Mouse (Mus musculus): Measurements from ENCODE around the gene Armc3. TPM values are rescaled to one million over a fixed set of nuclear protein-coding genes. Genes with fewer than 3 reads are reported as not detected.

Gene Armc3
- polyA plus RNA-seq, 1 experiment from 2014 or later: 0.34 TPM

DNA sequence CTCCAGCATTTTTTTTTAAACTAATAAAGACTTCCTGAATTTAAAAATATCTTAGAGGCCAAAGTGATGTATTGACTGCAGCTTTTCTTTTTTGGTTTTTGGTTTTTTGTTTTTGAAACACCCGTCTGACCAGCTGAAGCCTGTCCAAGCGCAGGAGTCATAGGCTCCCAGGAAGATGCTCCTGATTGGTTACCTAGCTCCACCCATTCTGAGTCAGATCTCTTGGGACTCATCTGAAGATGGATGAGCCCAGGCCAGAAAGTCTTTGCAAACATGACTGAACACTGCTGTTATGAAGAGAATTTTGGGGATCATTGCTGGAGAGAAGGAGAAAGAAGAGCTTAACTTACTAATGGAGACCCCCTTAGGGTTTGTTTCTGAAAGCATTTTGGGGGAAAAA, 68.3 kb downstream of the Armc3 start:
- ATAC-seq (replicated peaks; ENCODE audit: low FRiP score, low read depth) (no peak), DNase-seq (ENCODE audit: low spot score) (peak; percentile 21)
- 74% methylated on average over 2 of the region's 2 CpGs for WGBS
- no peak for TF ChIP-seq CTCF (IDR thresholded peaks at IDR 0.05; ENCODE audit: low read depth)
- H3K9ac ChIP-seq (ENCODE audit: low read depth, low read length): no peak overlapping the region
- H3K27me3 ChIP-seq (ENCODE audit: insufficient read depth, low read length): no peaks in the 10 kb centered on the region
- H3K36me3 ChIP-seq (ENCODE audit: insufficient read depth, low read length): no peaks in the 10 kb centered on the region
- no peak overlapping the region for H3K4me2 ChIP-seq (ENCODE audit: low read length)
- H3K4me1 ChIP-seq (replicated peaks; ENCODE audit: insufficient read depth, low read length): no peaks in the 10 kb centered on the region
- no peak overlapping the region for H3K27ac ChIP-seq
- no peak overlapping the region for H3K4me3 ChIP-seq (replicated peaks; ENCODE audit: low read depth, low read length)
- no peaks in the 10 kb centered on the region for H3K9me3 ChIP-seq (replicated peaks; ENCODE audit: low read length)

GRCm38 (mm10) chr2:19269955-19270354, 70.9 kb downstream of the Armc3 start:
- Histone ChIP-seq H3K4me1 (replicated peaks; ENCODE audit: insufficient read depth, low read length) (no peaks in the 10 kb centered on the region), H3K4me2 (ENCODE audit: low read length) (no peak overlapping the region), H3K27ac (no peak overlapping the region), H3K36me3 (ENCODE audit: insufficient read depth, low read length) (no peaks in the 10 kb centered on the region), H3K27me3 (ENCODE audit: insufficient read depth, low read length) (no peaks in the 10 kb centered on the region), H3K9ac (ENCODE audit: low read depth, low read length) (no peak overlapping the region), H3K9me3 (replicated peaks; ENCODE audit: low read length) (no peaks in the 10 kb centered on the region), H3K4me3 (replicated peaks; ENCODE audit: low read depth, low read length) (no peak overlapping the region)
- DNase-seq (ENCODE audit: low spot score) (no peak), ATAC-seq (replicated peaks; ENCODE audit: low FRiP score, low read depth) (no peak)
- 61% methylated on average over 5 of the region's 5 CpGs for WGBS
- peak; percentile 54 for TF ChIP-seq CTCF (IDR thresholded peaks at IDR 0.05; ENCODE audit: low read depth)

DNA sequence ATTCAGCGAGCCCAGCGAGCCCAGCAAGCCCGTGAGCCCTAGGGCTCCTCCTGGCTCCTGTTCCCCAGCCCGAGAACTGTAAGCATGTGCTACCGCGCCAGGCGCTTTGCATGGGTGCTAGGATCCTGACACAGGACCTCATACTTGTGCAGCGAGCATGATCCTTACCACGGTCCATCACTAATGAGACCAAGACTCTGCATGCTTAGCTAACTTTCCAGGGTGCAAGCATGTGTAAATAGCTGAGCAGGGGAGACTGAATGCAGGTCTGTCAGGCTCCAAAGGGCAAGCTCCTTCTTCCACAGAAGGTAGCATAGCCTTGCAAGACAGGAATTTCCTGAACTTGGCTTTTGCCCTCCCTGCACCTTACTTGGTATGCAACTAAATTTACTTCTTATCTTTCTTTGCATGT, 71.6 kb downstream of the Armc3 start:
- H3K4me3 ChIP-seq (replicated peaks; ENCODE audit: low read depth, low read length): no peak overlapping the region
- no peaks in the 10 kb centered on the region for H3K36me3 ChIP-seq (ENCODE audit: insufficient read depth, low read length)
- no peaks in the 10 kb centered on the region for H3K4me1 ChIP-seq (replicated peaks; ENCODE audit: insufficient read depth, low read length)
- no peak overlapping the region for H3K4me2 ChIP-seq (ENCODE audit: low read length)
- no peak overlapping the region for H3K9ac ChIP-seq (ENCODE audit: low read depth, low read length)
- TF ChIP-seq CTCF (IDR thresholded peaks at IDR 0.05; ENCODE audit: low read depth): no peak
- no peaks in the 10 kb centered on the region for H3K9me3 ChIP-seq (replicated peaks; ENCODE audit: low read length)
- no peak overlapping the region for H3K27ac ChIP-seq
- ATAC-seq (replicated peaks; ENCODE audit: low FRiP score, low read depth) (peak; percentile 75), DNase-seq (ENCODE audit: low spot score) (peak; percentile 32)
- no peaks in the 10 kb centered on the region for H3K27me3 ChIP-seq (ENCODE audit: insufficient read depth, low read length)
- WGBS: 36% methylated on average over 9 of the region's 9 CpGs

DNA sequence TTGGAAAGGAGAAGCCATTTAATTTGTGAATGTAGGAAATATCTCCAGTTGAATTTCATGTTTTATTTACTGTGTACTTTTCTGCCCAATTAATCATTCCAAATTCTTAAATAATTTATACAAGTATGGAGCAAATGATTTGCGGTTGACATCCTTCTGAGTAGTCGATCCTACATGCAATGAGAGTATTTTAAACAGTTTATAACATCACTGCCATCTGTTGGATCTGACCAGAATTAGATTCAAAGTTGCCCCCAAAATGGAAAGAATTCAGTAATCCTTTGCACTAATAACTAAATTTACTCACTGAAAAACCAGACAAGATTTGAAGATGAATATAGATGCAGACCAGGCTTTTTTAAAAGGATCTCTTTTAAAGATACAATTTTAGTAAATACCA, 75.5 kb downstream of the Armc3 start:
- Histone ChIP-seq H3K9ac (ENCODE audit: low read depth, low read length) (no peak overlapping the region), H3K27me3 (ENCODE audit: insufficient read depth, low read length) (no peaks in the 10 kb centered on the region), H3K36me3 (ENCODE audit: insufficient read depth, low read length) (no peaks in the 10 kb centered on the region), H3K4me1 (replicated peaks; ENCODE audit: insufficient read depth, low read length) (no peaks in the 10 kb centered on the region), H3K9me3 (replicated peaks; ENCODE audit: low read length) (no peaks in the 10 kb centered on the region), H3K27ac (no peak overlapping the region), H3K4me3 (replicated peaks; ENCODE audit: low read depth, low read length) (no peak overlapping the region), H3K4me2 (ENCODE audit: low read length) (no peak overlapping the region)
- peak; percentile 51 for TF ChIP-seq CTCF (IDR thresholded peaks at IDR 0.05; ENCODE audit: low read depth)
- DNase-seq (ENCODE audit: low spot score): peak; percentile 66
- ATAC-seq (replicated peaks; ENCODE audit: low FRiP score, low read depth): no peak
- 49% methylated on average over 2 of the region's 2 CpGs for WGBS

- 2% methylated on average over 25 of the region's 25 CpGs for WGBS
- Histone ChIP-seq H3K4me2 (ENCODE audit: low read length) (peak overlapping the region; percentile 64), H3K36me3 (ENCODE audit: insufficient read depth, low read length) (no peaks in the 10 kb centered on the region), H3K27me3 (ENCODE audit: insufficient read depth, low read length) (no peaks in the 10 kb centered on the region), H3K27ac (peak overlapping the region; percentile 69; the same call in 1 of the 2 replicates), H3K9ac (ENCODE audit: low read depth, low read length) (peak overlapping the region; percentile 51), H3K4me3 (replicated peaks; ENCODE audit: low read depth, low read length) (peak overlapping the region; percentile 43), H3K4me1 (replicated peaks; ENCODE audit: insufficient read depth, low read length) (no peaks in the 10 kb centered on the region), H3K9me3 (replicated peaks; ENCODE audit: low read length) (no peaks in the 10 kb centered on the region)
- peak; percentile 94 for TF ChIP-seq CTCF (IDR thresholded peaks at IDR 0.05; ENCODE audit: low read depth)
- ATAC-seq (replicated peaks; ENCODE audit: low FRiP score, low read depth) (peak; percentile 61; the same call in 1 of the 2 replicates), DNase-seq (ENCODE audit: low spot score) (peak; percentile 95)
These were observed 76.8 kb downstream of the Armc3 start for GRCm38 (mm10) chr2:19275602-19276539.

DNA sequence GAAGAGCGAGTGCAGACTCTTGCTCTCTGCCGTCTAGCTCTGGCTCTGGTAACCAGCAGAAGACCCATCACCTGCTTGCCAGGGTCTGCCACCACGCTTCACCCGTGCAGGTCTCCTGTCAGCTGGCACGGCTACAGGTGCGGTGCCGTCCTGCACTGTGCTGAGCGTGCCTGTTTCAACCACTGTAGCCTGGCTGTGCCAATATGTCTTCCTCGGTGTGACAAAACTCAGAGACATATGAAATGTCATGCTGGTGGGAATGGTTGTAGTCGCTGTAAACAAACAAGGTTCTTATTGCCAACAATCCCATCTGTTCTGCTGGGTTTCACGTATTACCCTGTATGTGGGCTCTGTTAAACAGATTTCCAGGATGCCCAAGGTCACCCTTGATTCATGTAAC, 81.2 kb downstream of the Armc3 start:
- H3K4me1 ChIP-seq (replicated peaks; ENCODE audit: insufficient read depth, low read length): no peaks in the 10 kb centered on the region
- H3K27me3 ChIP-seq (ENCODE audit: insufficient read depth, low read length): no peaks in the 10 kb centered on the region
- ATAC-seq (replicated peaks; ENCODE audit: low FRiP score, low read depth): no peak
- no peak for DNase-seq (ENCODE audit: low spot score)
- no peak for TF ChIP-seq CTCF (IDR thresholded peaks at IDR 0.05; ENCODE audit: low read depth)
- 89% methylated on average over 11 of the region's 11 CpGs for WGBS
- H3K27ac ChIP-seq: no peak overlapping the region
- H3K4me2 ChIP-seq (ENCODE audit: low read length): no peak overlapping the region
- H3K9me3 ChIP-seq (replicated peaks; ENCODE audit: low read length): no peaks in the 10 kb centered on the region
- H3K36me3 ChIP-seq (ENCODE audit: insufficient read depth, low read length): no peaks in the 10 kb centered on the region
- H3K4me3 ChIP-seq (replicated peaks; ENCODE audit: low read depth, low read length): no peak overlapping the region
- H3K9ac ChIP-seq (ENCODE audit: low read depth, low read length): no peak overlapping the region
